Mouse (Mus musculus): ENCODE data around the gene Ppat. TPM values are rescaled to one million over a fixed set of nuclear protein-coding genes. Genes with fewer than 3 reads are reported as not detected.

The Ppat gene
- polyA plus RNA-seq, 1 experiment = 6.9 TPM

DNA sequence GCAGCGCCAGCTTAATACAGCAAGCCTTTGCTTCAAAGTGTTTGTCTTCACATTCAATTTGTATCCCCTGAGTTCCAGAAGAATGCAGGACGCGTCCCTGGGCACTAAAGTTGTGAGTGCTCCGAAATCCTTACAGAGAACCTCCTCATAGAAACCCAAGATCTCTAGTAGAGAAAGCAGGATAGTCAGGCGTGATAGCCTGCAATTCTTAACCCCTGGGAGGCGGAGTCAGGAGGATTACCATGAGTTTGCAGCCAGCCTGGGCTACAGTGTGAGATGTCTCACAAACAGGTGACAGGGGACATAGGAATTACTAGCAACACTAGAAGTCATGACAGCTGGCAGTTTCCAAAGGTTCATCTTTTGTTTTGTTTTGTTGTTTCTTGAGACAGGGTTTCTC lies 81.8 kb downstream of the Ppat start:
- Histone ChIP-seq H3K4me3 (no peak overlapping the region), H3K4me2 (ENCODE audit: low read depth) (no peak overlapping the region), H3K27me3 (ENCODE audit: control insufficient read depth, insufficient read depth, insufficient read length) (no peaks in the 10 kb centered on the region), H3K36me3 (ENCODE audit: control insufficient read depth, insufficient read depth) (no peaks in the 10 kb centered on the region), H3K79me2 (ENCODE audit: control insufficient read depth, insufficient read depth) (no peaks in the 10 kb centered on the region), H3ac (ENCODE audit: control insufficient read depth, insufficient read length) (no peak overlapping the region)
- no peak for TF ChIP-seq POLR2AphosphoS2 (IDR thresholded peaks at IDR 0.05; ENCODE audit: insufficient read length, low read depth)
- TF ChIP-seq CEBPB (IDR thresholded peaks at IDR 0.05; ENCODE audit: insufficient read depth, poor library complexity, severe bottlenecking) = no peak
- no peak for TF ChIP-seq MYOG (IDR thresholded peaks at IDR 0.05; ENCODE audit: control insufficient read depth in 1 of 3, insufficient read depth in 1 of 3, insufficient read length in 2 of 3, low read depth in 2 of 3)
- TF ChIP-seq TCF3 (IDR thresholded peaks at IDR 0.05; ENCODE audit: insufficient read length, low read depth) = no peak
- TF ChIP-seq POLR2A (IDR thresholded peaks at IDR 0.05; ENCODE audit: insufficient read length, low read depth) = no peak
- TF ChIP-seq TCF12 (IDR thresholded peaks at IDR 0.05; ENCODE audit: insufficient read depth, poor library complexity, severe bottlenecking) = no peak
- TF ChIP-seq E2F4 (IDR thresholded peaks at IDR 0.05; ENCODE audit: insufficient read depth) = no peak
- TF ChIP-seq MAX (IDR thresholded peaks at IDR 0.05; ENCODE audit: low read depth) = no peak
- no peak for TF ChIP-seq USF1 (IDR thresholded peaks at IDR 0.05; ENCODE audit: low read depth)
- no peak for TF ChIP-seq MYOD1 (IDR thresholded peaks at IDR 0.05; ENCODE audit: control insufficient read depth in 1 of 3, insufficient read length in 2 of 3, low read depth in 2 of 3)
- TF ChIP-seq REST (IDR thresholded peaks at IDR 0.05; ENCODE audit: insufficient read depth, insufficient read length) = no peak
- TF ChIP-seq SRF (IDR thresholded peaks at IDR 0.05; ENCODE audit: control insufficient read depth, insufficient read length, low read depth) = no peak

DNA sequence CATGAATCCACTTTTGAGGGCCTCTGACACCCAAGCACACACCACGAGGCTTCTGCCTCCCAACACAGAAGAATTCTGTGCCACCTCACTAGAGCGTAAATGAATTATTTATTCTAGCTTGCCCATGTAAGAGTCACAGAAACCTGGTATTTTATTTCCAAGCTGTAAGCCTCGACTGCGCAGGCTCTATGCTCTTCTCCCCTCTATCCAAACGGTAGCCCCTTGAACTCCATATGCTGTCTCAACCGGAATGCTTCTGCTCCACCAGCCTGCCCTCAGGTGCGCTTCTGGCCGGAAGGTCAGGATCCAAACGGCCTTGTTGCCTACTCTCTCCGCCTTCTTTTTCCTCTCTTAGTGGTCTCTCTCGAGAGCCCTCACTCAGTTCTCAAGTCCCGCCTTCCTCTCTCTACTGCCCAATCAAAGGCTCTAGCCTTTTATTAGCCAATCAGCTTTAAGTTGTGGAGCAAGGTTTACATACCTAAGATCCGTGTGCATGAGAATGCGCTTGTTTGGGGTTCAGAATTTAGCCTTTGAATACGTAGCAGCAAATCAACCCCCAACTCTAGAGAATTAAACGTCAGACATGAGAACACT lies 82.6 kb downstream of the Ppat start:
- TF ChIP-seq MYOD1 (IDR thresholded peaks at IDR 0.05; ENCODE audit: control insufficient read depth in 1 of 3, insufficient read length in 2 of 3, low read depth in 2 of 3) = no peak
- TF ChIP-seq E2F4 (IDR thresholded peaks at IDR 0.05; ENCODE audit: insufficient read depth) = no peak
- TF ChIP-seq POLR2A (IDR thresholded peaks at IDR 0.05; ENCODE audit: insufficient read length, low read depth) = no peak
- TF ChIP-seq REST (IDR thresholded peaks at IDR 0.05; ENCODE audit: insufficient read depth, insufficient read length) = no peak
- no peak for TF ChIP-seq TCF3 (IDR thresholded peaks at IDR 0.05; ENCODE audit: insufficient read length, low read depth)
- TF ChIP-seq MAX (IDR thresholded peaks at IDR 0.05; ENCODE audit: low read depth) = no peak
- TF ChIP-seq POLR2AphosphoS2 (IDR thresholded peaks at IDR 0.05; ENCODE audit: insufficient read length, low read depth) = no peak
- no peak for TF ChIP-seq USF1 (IDR thresholded peaks at IDR 0.05; ENCODE audit: low read depth)
- TF ChIP-seq CEBPB (IDR thresholded peaks at IDR 0.05; ENCODE audit: insufficient read depth, poor library complexity, severe bottlenecking) = no peak
- no peak for TF ChIP-seq TCF12 (IDR thresholded peaks at IDR 0.05; ENCODE audit: insufficient read depth, poor library complexity, severe bottlenecking)
- no peak for TF ChIP-seq SRF (IDR thresholded peaks at IDR 0.05; ENCODE audit: control insufficient read depth, insufficient read length, low read depth)
- no peak for TF ChIP-seq MYOG (IDR thresholded peaks at IDR 0.05; ENCODE audit: control insufficient read depth in 1 of 3, insufficient read depth in 1 of 3, insufficient read length in 2 of 3, low read depth in 2 of 3)
- Histone ChIP-seq H3K36me3 (ENCODE audit: control insufficient read depth, insufficient read depth) (no peaks in the 10 kb centered on the region), H3K4me3 (no peak overlapping the region), H3K79me2 (ENCODE audit: control insufficient read depth, insufficient read depth) (no peaks in the 10 kb centered on the region), H3K4me2 (ENCODE audit: low read depth) (no peak overlapping the region), H3K27me3 (ENCODE audit: control insufficient read depth, insufficient read depth, insufficient read length) (no peaks in the 10 kb centered on the region), H3ac (ENCODE audit: control insufficient read depth, insufficient read length) (no peak overlapping the region)

DNA sequence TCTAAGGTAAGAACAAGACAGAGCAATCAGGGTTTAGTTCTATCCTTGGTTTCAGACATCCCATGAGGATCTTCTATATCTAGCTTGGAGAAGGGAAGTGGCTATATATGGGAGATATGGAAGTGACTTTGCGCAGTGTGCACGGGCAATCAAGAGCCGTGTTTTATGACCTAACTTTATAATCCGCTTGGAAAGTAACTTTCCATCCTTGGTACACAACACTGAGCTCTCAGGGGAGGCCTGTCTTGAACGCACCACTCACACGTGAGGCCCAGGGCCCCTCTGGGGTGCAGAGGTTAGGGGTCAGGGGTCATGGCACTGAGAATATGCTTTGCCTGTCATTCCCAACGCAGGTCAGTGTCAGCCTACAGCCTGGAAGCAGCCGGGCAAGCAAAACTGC lies 84.6 kb downstream of the Ppat start:
- Histone ChIP-seq H3ac (ENCODE audit: control insufficient read depth, insufficient read length) (no peak overlapping the region), H3K27me3 (ENCODE audit: control insufficient read depth, insufficient read depth, insufficient read length) (no peaks in the 10 kb centered on the region), H3K79me2 (ENCODE audit: control insufficient read depth, insufficient read depth) (no peaks in the 10 kb centered on the region), H3K36me3 (ENCODE audit: control insufficient read depth, insufficient read depth) (no peaks in the 10 kb centered on the region), H3K4me3 (no peak overlapping the region), H3K4me2 (ENCODE audit: low read depth) (no peak overlapping the region)
- TF ChIP-seq SRF (IDR thresholded peaks at IDR 0.05; ENCODE audit: control insufficient read depth, insufficient read length, low read depth) = no peak
- no peak for TF ChIP-seq CEBPB (IDR thresholded peaks at IDR 0.05; ENCODE audit: insufficient read depth, poor library complexity, severe bottlenecking)
- TF ChIP-seq TCF12 (IDR thresholded peaks at IDR 0.05; ENCODE audit: insufficient read depth, poor library complexity, severe bottlenecking) = no peak

Other genes with a start within 250 kb of the Ppat start
- 6.1 TPM for gene Aasdh, start 46.1 kb downstream of the Ppat start, polyA plus RNA-seq (2012; fragmentation: generic; extraction: Trizol)
- 69.9 TPM for gene Paics, start 271 bp downstream of the Ppat start, polyA plus RNA-seq (2012; fragmentation: generic; extraction: Trizol)
- 54.2 TPM for gene Srp72, start 23.1 kb upstream of the Ppat start, polyA plus RNA-seq (2012; fragmentation: generic; extraction: Trizol)
- not detected for gene Arl9, start 52.5 kb upstream of the Ppat start, polyA plus RNA-seq (2012; fragmentation: generic; extraction: Trizol)
- not detected for gene Thegl, start 64.4 kb upstream of the Ppat start, polyA plus RNA-seq (2012; fragmentation: generic; extraction: Trizol)
- gene Hopx, start 163.5 kb upstream of the Ppat start, polyA plus RNA-seq (2012; fragmentation: generic; extraction: Trizol) = 0.68 TPM